ENCODE assay signal across 8 mouse cellular contexts in the genomic region with DNA sequence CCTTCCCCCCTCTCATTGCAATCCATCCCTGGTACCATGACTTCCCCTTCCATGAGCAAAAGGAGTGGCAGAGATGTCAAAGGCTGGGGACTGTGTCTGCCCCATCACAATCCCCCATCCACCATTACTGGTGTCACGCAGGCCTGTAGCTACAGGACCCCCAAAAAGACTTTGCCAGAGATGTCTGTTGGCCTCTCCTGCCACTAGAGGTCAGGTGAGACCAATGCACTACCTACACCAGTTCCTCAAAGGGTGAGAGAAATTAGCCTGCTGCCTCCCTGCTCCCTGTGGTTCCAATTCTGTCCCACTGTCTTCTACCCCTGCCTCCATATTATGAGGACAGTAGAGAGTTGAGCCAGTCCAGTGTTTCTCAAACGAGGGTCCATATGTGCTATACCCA. TPM values are rescaled to one million over a fixed set of nuclear protein-coding genes. Genes with fewer than 3 reads are reported as not detected.
A peak's percentile ranks its signal among the peaks of the same experiment; 100 is the strongest.
DNase-seq lines count a peak whose midpoint lies in the region; TF ChIP-seq lines count a peak whose summit lies in the region.

No protein-coding gene starts in this region.

- no peak overlapping the region for H3K27ac ChIP-seq in gastrocnemius, adult 2 months

- intact Hi-C loops in gastrocnemius, adult 2 months (cut with DNase I) = loop anchor here (1.0 to 2.0 kb wide), 2 partner anchors 63 to 145 kb away; no protein-coding TSS in a partner anchor

- no peaks in the 10 kb centered on the region for H3K4me1 ChIP-seq in lung, adult 2 months (ENCODE audit: control insufficient read depth, insufficient read depth, low read length)

- H3K4me3 ChIP-seq in gastrocnemius, adult 2 months = no peak overlapping the region
- no peak overlapping the region for H3K4me3 ChIP-seq in lung, adult 2 months (replicated peaks; ENCODE audit: extremely low read depth, low read depth, low read length)

- WGBS in lung, adult 2 months = 42% methylated on average over 2 of the region's 2 CpGs

- no peak for DNase-seq in gastrocnemius, adult 2 months
- no peak for DNase-seq in gastrocnemius, adult 18-20 months (ENCODE audit: low spot score)
- no peak for DNase-seq in lung, adult 2 months
- no peak for DNase-seq in lung, postnatal 14 days
- DNase-seq in embryo, embryonic 11 days = peak; percentile 44
- DNase-seq in thymus, postnatal 0 days (ENCODE audit: low spot score) = peak; percentile 56
- DNase-seq in adrenal gland, postnatal 14 days = no peak
- DNase-seq in cerebellum, postnatal 36 days = no peak

- peak; percentile 64 for TF ChIP-seq CTCF in gastrocnemius, adult 2 months (IDR thresholded peaks at IDR 0.05)
- peak; percentile 41; the same call in 1 of the 2 replicates for TF ChIP-seq CTCF in lung, adult 2 months (IDR thresholded peaks at IDR 0.05; ENCODE audit: insufficient read depth, low read length)

- no peak for TF ChIP-seq POLR2A in lung, adult 2 months (IDR thresholded peaks at IDR 0.05; ENCODE audit: borderline replicate concordance, extremely low read depth, low read depth, low read length)

RNA-seq across cellular contexts. Expression of a gene that starts 40.3 kb away (rescaled TPM):
- total RNA-seq in gastrocnemius, adult 2 months (2021) = not detected
- total RNA-seq in gastrocnemius, adult 18-20 months (2021) = not detected
- not detected in 2 replicates for polyA plus RNA-seq in lung, adult 2 months (2012; rRNA removed)
- polyA plus RNA-seq in thymus, postnatal 0 days (2015; fragmentation: Nextera tagmentation; extraction: Ambion mirVana) = not detected in 2 replicates
- total RNA-seq in adrenal gland, postnatal 14 days (2021) = not detected in 2 replicates

RNA-seq across cellular contexts. Expression of a gene that starts 49.7 kb away (rescaled TPM):
- not detected for total RNA-seq in gastrocnemius, adult 2 months (2021)
- not detected for total RNA-seq in gastrocnemius, adult 18-20 months (2021)
- not detected in 2 replicates for polyA plus RNA-seq in lung, adult 2 months (2012; rRNA removed)
- polyA plus RNA-seq in thymus, postnatal 0 days (2015; fragmentation: Nextera tagmentation; extraction: Ambion mirVana) = not detected in 2 replicates
- total RNA-seq in adrenal gland, postnatal 14 days (2021) = not detected in 2 replicates

Comparison
In these comparisons a context has a peak if more than half of its experiments do, and no peak if none do; other contexts are left out.
1. DNase-seq: peak in embryo, embryonic 11 days (single experiment) and thymus, postnatal 0 days (single experiment); none in gastrocnemius, adult 2 months (single experiment), gastrocnemius, adult 18-20 months (single experiment), lung, adult 2 months (single experiment), lung, postnatal 14 days (single experiment), adrenal gland, postnatal 14 days (single experiment) and cerebellum, postnatal 36 days (0 of 2).